Mouse (Mus musculus): ENCODE results near the gene Slc35b2. TPM values are rescaled to one million over a fixed set of nuclear protein-coding genes. Genes with fewer than 3 reads are reported as not detected.
A peak's percentile ranks its signal among the peaks of the same experiment; 100 is the strongest.

The Slc35b2 gene
- total and polyA plus RNA-seq, 3 experiments, result 57.2 to 101 (median 73.9) TPM

- TF ChIP-seq SIN3A (IDR thresholded peaks at IDR 0.05; ENCODE audit: low read length), result peak; percentile 20
- TF ChIP-seq ZNF384 (IDR thresholded peaks at IDR 0.05; ENCODE audit: low read depth, low read length), result peak; percentile 61; the same call in 1 of the 2 replicates
- peak; percentile 95 for TF ChIP-seq KAT2A (IDR thresholded peaks at IDR 0.05; ENCODE audit: insufficient replicate concordance, low read length)
- peak; percentile 100 for TF ChIP-seq NELFE (IDR thresholded peaks at IDR 0.05; ENCODE audit: low read depth, low read length)
- no peak for TF ChIP-seq GABPA (IDR thresholded peaks at IDR 0.05; ENCODE audit: insufficient replicate concordance, low read depth, low read length)
- no peak; the same call in 1 of the 2 replicates for TF ChIP-seq ZKSCAN1 (IDR thresholded peaks at IDR 0.05; ENCODE audit: borderline replicate concordance, low read depth, low read length)
- peak; percentile 98 for TF ChIP-seq TCF12 (IDR thresholded peaks at IDR 0.05; ENCODE audit: low read depth, low read length)
- peak; percentile 99 for TF ChIP-seq POLR2A (IDR thresholded peaks at IDR 0.05; ENCODE audit: low read depth, low read length)
- no peak for TF ChIP-seq USF1 (IDR thresholded peaks at IDR 0.05; ENCODE audit: low read depth, low read length)
- TF ChIP-seq MAZ (IDR thresholded peaks at IDR 0.05; ENCODE audit: low read depth, low read length), result peak; percentile 95
- peak; percentile 93 for TF ChIP-seq CHD2 (IDR thresholded peaks at IDR 0.05; ENCODE audit: low read length)
- no peak for TF ChIP-seq JUND (conservative IDR thresholded peaks at IDR 0.05; ENCODE audit: low read depth, low read length)
- TF ChIP-seq ZMIZ1 (IDR thresholded peaks at IDR 0.05; ENCODE audit: low read depth, low read length), result peak; percentile 99
- no peak for TF ChIP-seq JUN (IDR thresholded peaks at IDR 0.05; ENCODE audit: insufficient read depth, low read depth, low read length)
- no peak for TF ChIP-seq RAD21 (IDR thresholded peaks at IDR 0.05; ENCODE audit: low read depth, low read length)
- TF ChIP-seq ELF1 (IDR thresholded peaks at IDR 0.05; ENCODE audit: low read depth, low read length), result peak; percentile 52; the same call in 1 of the 2 replicates
- peak; percentile 88 for TF ChIP-seq CHD1 (IDR thresholded peaks at IDR 0.05; ENCODE audit: low read depth, low read length)
- peak; percentile 97 for TF ChIP-seq POLR2AphosphoS2 (IDR thresholded peaks at IDR 0.05; ENCODE audit: low read depth, low read length)
- no peak for TF ChIP-seq CTCF (conservative IDR thresholded peaks at IDR 0.05 in 1 of 2, IDR thresholded peaks at IDR 0.05 in 1 of 2; ENCODE audit: low read depth in 2 of 2, low read length in 2 of 2)
- no peak for TF ChIP-seq MAX (IDR thresholded peaks at IDR 0.05; ENCODE audit: low read length)
- TF ChIP-seq HCFC1 (IDR thresholded peaks at IDR 0.05; ENCODE audit: low read depth, low read length), result peak; percentile 67
- no peak for TF ChIP-seq MYC (IDR thresholded peaks at IDR 0.05; ENCODE audit: low read depth, low read length)
Measured at GRCm38 (mm10) chr17:45573087-45573779, 9.6 kb downstream of the Slc35b2 start, which contains the start of gene Hsp90ab1 (continued).

GRCm38 (mm10) chr17:45573780-45574123 lies 10.1 kb downstream of the Slc35b2 start:
- peaks cover 29 to 36% of the 10 kb centered on the region in 2 experiments for H3K36me3 ChIP-seq (replicated peaks in 1 of 2; ENCODE audit: control insufficient read depth in 1 of 2, insufficient read depth in 1 of 2, low read length in 1 of 2)
- no peaks in the 10 kb centered on the region for H3K27me3 ChIP-seq (replicated peaks)
- no peaks in the 10 kb centered on the region for H3K9me3 ChIP-seq (replicated peaks; ENCODE audit: low read length)
- in situ Hi-C loops (cut with MboI; ENCODE audit: low pct_ligation_motif_present, low pct_unique_long_range_greater_than_20kb, low sequenced_read_pairs) (no loop called here), dilution Hi-C loops (cut with MboI; ENCODE audit: extremely low pct_ligation_motif_present, extremely low pct_unique_long_range_greater_than_20kb, low sequenced_read_pairs) (no loop called here)
- H3K4me2 ChIP-seq (ENCODE audit: insufficient read depth, low read depth, poor library complexity, severe bottlenecking), result peak overlapping the region; percentile 52
- peaks cover 42% of the 10 kb centered on the region for H3K79me2 ChIP-seq (replicated peaks; ENCODE audit: control insufficient read depth, extremely low read depth, insufficient read depth, poor library complexity, severe bottlenecking)
- H3K4me3 ChIP-seq (replicated peaks in 1 of 3; ENCODE audit: low read depth in 2 of 3, low read length in 2 of 3, poor library complexity in 1 of 3), result peak overlapping the region; percentile 72 to 93 (median 83)
- H3K27ac ChIP-seq (ENCODE audit: insufficient read depth, low read depth), result peak overlapping the region; percentile 90
- DNase-seq (ENCODE audit: extremely low read depth), result peak; percentile 94
- H3K4me1 ChIP-seq (ENCODE audit: control insufficient read depth in 1 of 2, insufficient read depth in 2 of 2), result peaks cover 18 to 41% of the 10 kb centered on the region in 2 experiments
- peak overlapping the region; percentile 81 for H3K9ac ChIP-seq (ENCODE audit: insufficient read depth, low read depth)
- TF ChIP-seq TCF12 (IDR thresholded peaks at IDR 0.05; ENCODE audit: low read depth, low read length), result peak; percentile 90
- TF ChIP-seq TBP (conservative IDR thresholded peaks at IDR 0.05; ENCODE audit: low read depth, low read length), result peak; percentile 86
- peak; percentile 55 for TF ChIP-seq ELF1 (IDR thresholded peaks at IDR 0.05; ENCODE audit: low read depth, low read length)
- TF ChIP-seq MEF2A (IDR thresholded peaks at IDR 0.05; ENCODE audit: borderline replicate concordance, low read depth, low read length), result peak; percentile 73; the same call in 1 of the 2 replicates
- TF ChIP-seq ZNF384 (IDR thresholded peaks at IDR 0.05; ENCODE audit: low read depth, low read length), result peak; percentile 98
- 0 out of 2 replicates have a peak, but pooled peaks have one; percentile 40 for TF ChIP-seq RCOR1 (conservative IDR thresholded peaks at IDR 0.05; ENCODE audit: low read depth, low read length)
- peak; percentile 76; the same call in 1 of the 2 replicates for TF ChIP-seq SIN3A (IDR thresholded peaks at IDR 0.05; ENCODE audit: low read length)
- TF ChIP-seq RAD21 (IDR thresholded peaks at IDR 0.05; ENCODE audit: low read depth, low read length), result no peak
- TF ChIP-seq BHLHE40 (IDR thresholded peaks at IDR 0.05; ENCODE audit: low read depth, low read length), result peak; percentile 77
- peak; percentile 49; the same call in 1 of the 2 replicates for TF ChIP-seq EP300 (IDR thresholded peaks at IDR 0.05; ENCODE audit: low read length)
- peak; percentile 47; the same call in 1 of the 2 replicates for TF ChIP-seq UBTF (IDR thresholded peaks at IDR 0.05; ENCODE audit: low read depth, low read length)
- peak; percentile 95 for TF ChIP-seq KAT2A (IDR thresholded peaks at IDR 0.05; ENCODE audit: insufficient replicate concordance, low read length)
- TF ChIP-seq MAX (IDR thresholded peaks at IDR 0.05; ENCODE audit: low read length), result peak; percentile 31; the same call in 1 of the 2 replicates
- peak; percentile 52; the same call in 1 of the 2 replicates for TF ChIP-seq ETS1 (conservative IDR thresholded peaks at IDR 0.05; ENCODE audit: low read depth, low read length)
- TF ChIP-seq POLR2A (IDR thresholded peaks at IDR 0.05; ENCODE audit: low read depth, low read length), result peak; percentile 61
- TF ChIP-seq MXI1 (IDR thresholded peaks at IDR 0.05; ENCODE audit: low read depth, low read length), result peak; percentile 80; the same call in 1 of the 2 replicates
- TF ChIP-seq CHD1 (IDR thresholded peaks at IDR 0.05; ENCODE audit: low read depth, low read length), result no peak
- TF ChIP-seq JUND (conservative IDR thresholded peaks at IDR 0.05; ENCODE audit: low read depth, low read length), result no peak
- peak; percentile 97 for TF ChIP-seq MAZ (IDR thresholded peaks at IDR 0.05; ENCODE audit: low read depth, low read length)
- no peak for TF ChIP-seq ZC3H11A (IDR thresholded peaks at IDR 0.05; ENCODE audit: low read depth, low read length)
- no peak for TF ChIP-seq JUN (IDR thresholded peaks at IDR 0.05; ENCODE audit: insufficient read depth, low read depth, low read length)
- peak; percentile 83; the same call in 1 of the 2 replicates for TF ChIP-seq IRF4 (IDR thresholded peaks at IDR 0.05; ENCODE audit: low read depth, low read length)
- TF ChIP-seq MYC (IDR thresholded peaks at IDR 0.05; ENCODE audit: low read depth, low read length), result peak; percentile 61; the same call in 1 of the 2 replicates
- TF ChIP-seq E2F4 (IDR thresholded peaks at IDR 0.05; ENCODE audit: insufficient replicate concordance, low read depth, low read length), result no peak

Data from CH12.LX (cell line).